23 mouse cellular contexts compared by ENCODE assay signal in the genomic region with DNA sequence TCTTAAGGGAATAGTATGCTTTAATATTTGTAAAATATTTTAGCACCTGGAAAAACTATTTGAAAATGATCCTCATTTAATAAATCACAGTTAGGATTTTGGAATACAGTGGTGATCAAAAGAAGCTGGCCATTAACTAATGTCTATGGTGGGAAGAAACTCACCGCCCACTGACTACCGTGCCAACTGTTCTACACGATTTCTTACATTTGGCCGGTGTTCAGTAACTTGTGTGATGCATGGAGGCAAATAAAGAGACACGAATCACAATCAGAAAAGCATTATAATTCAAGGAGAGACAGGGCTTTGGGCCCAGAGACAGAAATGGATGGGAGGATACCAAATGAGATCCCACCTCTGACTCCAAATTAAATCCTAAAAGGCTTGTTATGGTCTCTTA.
DNase-seq lines count a peak whose midpoint lies in the region; TF ChIP-seq lines count a peak whose summit lies in the region.
"Had no signal": no experiment of that assay in that cellular context is flagged by ENCODE, and none has a peak within 500 bp of the region (broad histone marks: within the 10 kb centered on the region; RNA-seq: fewer than 3 reads in every experiment).

No protein-coding gene starts in this region.

- H3K9ac ChIP-seq in heart, adult 2 months (ENCODE audit: low read depth, low read length) = no peak overlapping the region
- H3K9ac ChIP-seq: forebrain, postnatal 0 days; heart, embryonic 15.5 days; limb, embryonic 15.5 days; liver, embryonic 14.5 days had no signal

- intact Hi-C loops in heart, adult 2 months (cut with DNase I) = no loop called here

- TF ChIP-seq POLR2A in heart, adult 2 months (IDR thresholded peaks at IDR 0.05; ENCODE audit: insufficient read depth, low read depth, low read length) = no peak

- WGBS in heart, adult 2 months = 73% methylated on average over 5 of the region's 5 CpGs

- no peak overlapping the region for H3K4me3 ChIP-seq in heart, adult 2 months
- H3K4me3 ChIP-seq: erythroblast, embryonic 14.5 days; heart, embryonic 10.5 days; heart, embryonic 15.5 days; limb, embryonic 10.5 days; limb, embryonic 15.5 days had no signal

- H3K27ac ChIP-seq in heart, adult 2 months = no peak overlapping the region
- H3K27ac ChIP-seq: heart, embryonic 10.5 days; heart, embryonic 15.5 days; limb, embryonic 10.5 days; limb, embryonic 15.5 days; liver, embryonic 14.5 days had no signal

- no peaks in the 10 kb centered on the region for H3K4me1 ChIP-seq in heart, adult 2 months (ENCODE audit: control insufficient read depth, insufficient read depth, low read length)
- H3K4me1 ChIP-seq: heart, embryonic 10.5 days; heart, embryonic 15.5 days; limb, embryonic 10.5 days; limb, embryonic 15.5 days had no signal

- no peak for TF ChIP-seq CTCF in heart, adult 2 months (IDR thresholded peaks at IDR 0.05)

- no peaks in the 10 kb centered on the region for H3K79me2 ChIP-seq in heart, adult 2 months (replicated peaks; ENCODE audit: control insufficient read depth, insufficient read depth, low read length)

- no peaks in the 10 kb centered on the region for H3K27me3 ChIP-seq in heart, adult 2 months (ENCODE audit: control insufficient read depth, insufficient read depth, low read length)
- H3K27me3 ChIP-seq: heart, embryonic 15.5 days; limb, embryonic 15.5 days had no signal

- no peak for TF ChIP-seq EP300 in heart, adult 2 months (IDR thresholded peaks at IDR 0.05; ENCODE audit: insufficient read depth, low read depth, low read length)

- DNase-seq in layer of hippocampus, adult 18-20 months (ENCODE audit: low spot score in 2 of 2) = peak; percentile 35 to 72
- no peak for DNase-seq in layer of hippocampus, postnatal 25 days (ENCODE audit: extremely low spot score in 1 of 2, low spot score in 1 of 2)
- peak; percentile 23 to 25 for DNase-seq in right cerebral cortex, postnatal 36 days (ENCODE audit: low spot score in 2 of 2)
- DNase-seq in right cerebral cortex, postnatal 25 days = no peak
- peak; percentile 60 for DNase-seq in layer of hippocampus, adult 9-11 months
- no peak for DNase-seq in heart, adult 2 months
- DNase-seq: adrenal gland, postnatal 25 days; B cell, adult 2 months; cerebellum, adult 18-20 months; cerebellum, postnatal 14 days; forebrain, postnatal 0 days; gastrocnemius, postnatal 10 days; kidney, adult 18-20 months; kidney, postnatal 36 days; lung, adult 2 months; lung, postnatal 10 days; midbrain, embryonic 14.5 days had no signal

- H3K36me3 ChIP-seq in heart, adult 2 months (ENCODE audit: control insufficient read depth, insufficient read depth, low read length) = peaks cover 6% of the 10 kb centered on the region
- H3K36me3 ChIP-seq: limb, embryonic 10.5 days; limb, embryonic 15.5 days had no signal

Comparison
In these comparisons a context has a peak if more than half of its experiments do, and no peak if none do; other contexts are left out.
1. DNase-seq: peak in layer of hippocampus, adult 18-20 months (2 of 2), right cerebral cortex, postnatal 36 days (2 of 2) and layer of hippocampus, adult 9-11 months (single experiment); none in layer of hippocampus, postnatal 25 days (0 of 2), right cerebral cortex, postnatal 25 days (single experiment) and heart, adult 2 months (0 of 2).